Mouse (Mus musculus) left cerebral cortex, postnatal 10 days (tissue): ENCODE results near the gene Lrrc74b. TPM values are rescaled to one million over a fixed set of nuclear protein-coding genes. Genes with fewer than 3 reads are reported as not detected.
A peak's percentile ranks its signal among the peaks of the same experiment; 100 is the strongest.

Source experiments
- DNase-seq, 2 experiments: peaks; one replicate each; pipeline ENCODE4 v3.0.0; 2021 to 2022; ENCODE audit warnings: low spot score in 2 of 2, mixed read lengths in 1 of 2; ENCODE audit errors: extremely low spot score in 1 of 2
- intact Hi-C: fragments of 180-260 bp; cut with DNase I; formaldehyde crosslinking; loops from one replicate; pipeline ENCODE4 v1.15.1; 2025
- total RNA-seq, 2 experiments: library from RNA; stranded (reverse); gene quantifications; 2 replicates each; pipeline ENCODE4 v1.2.3; 2021

Lrrc74b gene
- under 1 TPM; 0.26 to 0.34 TPM for total RNA-seq

GRCm38 (mm10) chr16:17561128-17561750 is at the start of gene Lrrc74b:
Lrrc74b (minus strand) TSS chr16:17561247.
- DNase-seq = peak in 1 of 2 experiments; percentile 86
- intact Hi-C loops = no loop called here

GRCm38 (mm10) chr16:17605684-17606083 is 44.6 kb upstream of the Lrrc74b start:
- intact Hi-C loops = no loop called here
- no peak for DNase-seq

DNA sequence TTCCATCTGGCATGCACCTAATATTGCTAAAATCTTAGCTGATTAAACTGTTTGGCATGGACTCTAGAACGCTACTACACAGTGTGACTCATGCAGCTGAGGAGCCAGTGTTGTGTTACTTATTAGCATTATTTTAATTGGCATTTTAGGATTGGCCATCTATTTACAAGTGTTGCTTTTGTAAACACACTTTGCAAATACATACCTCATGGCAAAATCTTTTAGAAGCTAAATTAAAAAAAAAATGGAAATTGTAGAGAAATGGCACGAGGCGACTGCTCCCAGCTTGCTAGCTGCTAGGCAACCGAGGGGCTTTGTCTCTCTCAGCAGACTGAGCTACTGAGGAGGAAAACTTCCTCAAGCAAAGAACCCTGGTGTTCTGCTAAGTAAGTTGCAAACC is 43.9 kb upstream of the Lrrc74b start:
- intact Hi-C loops = no loop called here
- no peak for DNase-seq

GRCm38 (mm10) chr16:17600944-17601562 is 40.0 kb upstream of the Lrrc74b start:
- intact Hi-C loops = no loop called here
- DNase-seq = no peak

- no peak for DNase-seq
- intact Hi-C loops = no loop called here
Observed at GRCm38 (mm10) chr16:17590731-17591130, 29.7 kb upstream of the Lrrc74b start.

GRCm38 (mm10) chr16:17584555-17584954 is 23.5 kb upstream of the Lrrc74b start:
- no peak for DNase-seq
- intact Hi-C loops = no loop called here

- intact Hi-C loops = no loop called here
Observed at GRCm38 (mm10) chr16:17583064-17583463, 22.0 kb upstream of the Lrrc74b start, which contains the start of gene Slc7a4. Slc7a4 (minus strand) TSS chr16:17583214.

GRCm38 (mm10) chr16:17576825-17577215 is 15.8 kb upstream of the Lrrc74b start:
- no peak for DNase-seq

More at GRCm38 (mm10) chr16:17583064-17583463, 22.0 kb upstream of the Lrrc74b start, which contains the start of gene Slc7a4:
- DNase-seq = no peak

GRCm38 (mm10) chr16:17575870-17576824 is 15.1 kb upstream of the Lrrc74b start:
- intact Hi-C loops = no loop called here
- peak; percentile 67 to 82 for DNase-seq

More at GRCm38 (mm10) chr16:17576825-17577215, 15.8 kb upstream of the Lrrc74b start:
- intact Hi-C loops = no loop called here

DNA sequence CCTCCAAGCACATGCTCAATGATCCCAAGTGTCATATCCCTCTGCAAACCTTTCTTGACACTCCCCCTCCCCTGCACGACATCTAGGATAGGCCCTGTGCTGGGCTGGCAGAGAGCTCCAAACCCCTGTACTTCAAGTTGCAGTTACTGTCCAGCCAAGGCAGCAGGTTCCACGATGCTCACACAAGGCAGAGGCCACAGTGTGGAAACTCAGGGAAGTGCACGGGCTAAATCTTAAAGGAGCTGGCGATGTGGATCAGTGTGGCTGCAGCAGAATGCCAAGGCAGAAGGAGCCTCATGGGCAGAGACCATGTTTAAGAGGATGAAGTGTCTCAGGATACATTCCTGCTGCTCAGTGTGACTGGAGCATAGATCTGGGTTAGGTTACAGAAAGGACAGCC is 5.1 kb upstream of the Lrrc74b start:
- intact Hi-C loops = no loop called here
- DNase-seq = no peak

DNA sequence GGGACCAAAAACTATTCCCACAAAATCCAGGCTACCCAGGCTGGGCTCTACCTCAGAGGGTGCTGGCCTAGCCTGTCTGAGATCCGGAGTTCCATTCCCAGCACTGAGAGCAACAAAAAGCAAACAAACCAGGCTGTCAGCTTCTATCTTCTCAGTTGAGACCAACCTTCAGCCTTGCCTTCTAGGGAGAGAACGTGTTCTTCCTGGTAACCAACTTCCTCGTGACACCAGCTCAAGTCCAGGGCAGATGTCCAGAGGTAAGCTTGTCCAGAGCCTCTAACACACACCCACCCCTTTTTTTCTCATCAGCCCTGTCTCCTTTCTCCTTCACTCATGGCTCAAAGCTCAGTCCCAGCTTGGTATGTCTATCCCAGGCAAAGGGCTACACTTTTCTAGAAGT is 3.7 kb upstream of the Lrrc74b start:
- intact Hi-C loops = no loop called here

GRCm38 (mm10) chr16:17564221-17564620 is 3.2 kb upstream of the Lrrc74b start:
- no peak for DNase-seq

More for the DNA sequence above, 3.7 kb upstream of the Lrrc74b start:
- no peak for DNase-seq

GRCm38 (mm10) chr16:17563580-17563979 is 2.5 kb upstream of the Lrrc74b start:
- intact Hi-C loops = no loop called here
- DNase-seq = no peak

More at GRCm38 (mm10) chr16:17564221-17564620, 3.2 kb upstream of the Lrrc74b start:
- intact Hi-C loops = no loop called here

- intact Hi-C loops = no loop called here
- peak in 1 of 2 experiments; percentile 69 for DNase-seq
Observed at GRCm38 (mm10) chr16:17561751-17562208, 733 bp upstream of the Lrrc74b start, which contains the start of gene P2rx6. P2rx6 (plus strand) TSS chr16:17561885.

- intact Hi-C loops = loop anchor here (5.0 kb wide), 2 partner anchors 58 to 253 kb away; partner anchors contain the start of gene Smpd4
- DNase-seq = no peak
Observed at GRCm38 (mm10) chr16:17559396-17560027, 1.5 kb downstream of the Lrrc74b start.

GRCm38 (mm10) chr16:17558811-17559210 is 2.2 kb downstream of the Lrrc74b start:
- intact Hi-C loops = loop anchor here (5.0 kb wide), 2 partner anchors 58 to 253 kb away; partner anchors contain the start of gene Smpd4
- no peak for DNase-seq

DNA sequence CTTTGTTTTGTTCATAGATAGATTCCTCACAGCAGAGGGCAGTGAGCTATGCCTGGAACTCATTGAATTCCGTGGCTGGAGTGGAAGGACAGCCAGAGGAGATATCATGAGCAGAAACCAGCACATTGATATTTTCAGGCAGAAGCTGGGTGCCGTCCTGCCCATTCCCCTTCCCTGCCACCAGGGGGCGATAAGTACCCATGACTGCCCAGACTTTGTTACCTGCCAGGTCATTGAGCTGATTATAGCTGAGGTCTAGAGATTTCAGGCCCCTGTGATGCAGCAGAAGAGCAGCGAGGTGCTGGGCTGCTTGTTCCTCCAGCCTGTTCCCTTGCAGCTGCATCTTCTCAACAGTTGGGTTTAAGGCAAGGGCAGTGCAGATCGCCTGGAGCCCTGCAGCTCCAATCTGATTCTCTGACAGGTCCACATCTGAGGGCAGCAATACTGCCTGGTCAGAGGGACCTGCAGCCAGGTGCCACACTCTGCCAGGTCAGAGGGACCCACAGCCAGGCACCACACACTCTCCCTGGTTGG is 3.0 kb downstream of the Lrrc74b start:
- peak; percentile 50 to 60 for DNase-seq
- intact Hi-C loops = loop anchor here (5.0 kb wide), 2 partner anchors 59 to 254 kb away; partner anchors contain the start of gene Smpd4

- no peak for DNase-seq
- intact Hi-C loops = loop anchor here (5.0 kb wide), 2 partner anchors 60 to 255 kb away; partner anchors contain the start of gene Smpd4
Observed at GRCm38 (mm10) chr16:17556907-17557306, 4.1 kb downstream of the Lrrc74b start.
